Mouse (Mus musculus): ENCODE data around the gene Pagr1b. TPM values are rescaled to one million over a fixed set of nuclear protein-coding genes. Genes with fewer than 3 reads are reported as not detected.

Pagr1b gene
- under 1 TPM in 1 of 2 experiments, not detected in 1; 0.55 TPM for polyA plus RNA-seq (2012; fragmentation: generic; extraction: Trizol)

DNA sequence TGATC lies at the start of gene Pagr1b:
Pagr1b (minus strand) TSS at position 4 of the 5 bp plus-strand sequence.

DNA sequence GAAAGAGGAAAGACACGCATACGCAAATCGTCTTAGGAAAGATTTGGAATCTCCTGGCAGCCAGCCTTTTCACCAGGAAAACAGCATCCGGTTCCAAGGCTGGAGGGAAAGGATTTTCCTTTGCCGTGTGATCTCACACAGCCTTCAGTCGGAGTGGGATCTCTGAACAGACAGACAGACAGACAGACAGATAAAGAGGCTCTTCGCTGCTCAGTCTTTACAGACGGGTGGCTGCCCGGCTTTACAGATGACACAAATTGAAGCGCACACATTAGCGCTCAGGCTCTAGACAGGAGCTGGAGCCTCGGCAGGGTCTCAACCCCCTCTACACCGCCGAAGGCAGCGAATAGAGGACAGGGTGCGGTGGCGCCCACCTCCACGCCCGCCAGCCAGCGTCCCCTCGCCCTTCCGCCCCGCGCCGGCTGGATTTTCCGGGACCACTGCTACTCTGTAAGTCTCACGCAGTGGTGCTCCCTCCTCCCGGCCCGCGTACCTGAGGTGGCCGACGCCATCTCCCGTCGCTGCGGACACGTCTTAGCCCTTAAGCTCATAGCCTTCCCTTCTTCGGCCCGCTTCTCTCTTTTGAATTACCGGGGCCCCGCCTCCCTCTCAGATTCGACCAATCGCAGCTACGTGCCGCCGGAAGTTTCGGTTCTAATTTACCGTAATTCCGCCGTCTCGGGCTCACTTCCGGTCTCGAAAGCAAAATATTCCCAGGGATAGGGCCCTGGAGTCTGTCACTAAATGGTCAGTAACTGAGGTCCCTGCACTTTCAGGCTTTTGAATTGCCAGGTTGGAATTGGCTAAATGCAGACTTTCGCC lies 25.8 kb upstream of the Pagr1b start, which contains the start of gene Kif22:
Kif22 (minus strand) TSS at position 621 of the 822 bp plus-strand sequence.

DNA sequence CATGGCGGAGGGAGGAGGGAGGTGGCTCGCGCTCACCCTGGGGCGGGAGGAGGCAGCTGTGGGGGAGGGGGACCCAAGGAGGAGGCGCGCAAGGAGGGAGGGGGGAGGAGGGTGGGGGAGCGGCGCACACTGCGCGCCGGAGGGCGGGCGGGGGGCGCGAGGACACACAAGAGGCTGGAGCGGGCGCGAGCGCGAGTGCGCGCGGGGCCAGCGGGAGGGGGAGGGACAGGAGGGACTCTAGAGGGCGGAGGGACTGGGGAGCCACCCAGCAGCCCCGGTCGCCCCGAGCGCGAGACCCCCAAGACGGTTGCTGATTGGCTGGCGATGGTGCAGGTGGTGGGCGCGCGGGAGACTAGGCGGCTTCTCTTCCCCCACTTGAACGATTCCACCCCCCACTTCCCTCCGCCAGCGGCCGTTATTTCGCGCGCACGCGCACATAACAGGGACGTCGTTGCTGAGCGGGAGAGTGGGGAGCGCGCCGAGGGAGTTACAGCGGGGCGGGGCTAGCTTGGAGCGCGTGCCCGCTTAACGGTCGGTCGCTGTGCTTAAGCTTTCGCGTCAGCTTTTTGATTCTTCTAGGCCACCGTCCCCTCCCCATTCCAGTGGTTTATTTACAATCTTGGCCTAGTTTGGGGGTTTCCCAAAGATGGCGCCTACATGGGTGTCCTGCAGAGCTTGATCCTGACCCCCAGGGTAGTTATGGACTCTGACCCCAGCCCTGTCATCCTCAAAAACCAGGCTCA lies 10.9 kb upstream of the Pagr1b start, which contains the start of gene Maz:
Maz (minus strand) TSS at position 54 of the 743 bp plus-strand sequence.

DNA sequence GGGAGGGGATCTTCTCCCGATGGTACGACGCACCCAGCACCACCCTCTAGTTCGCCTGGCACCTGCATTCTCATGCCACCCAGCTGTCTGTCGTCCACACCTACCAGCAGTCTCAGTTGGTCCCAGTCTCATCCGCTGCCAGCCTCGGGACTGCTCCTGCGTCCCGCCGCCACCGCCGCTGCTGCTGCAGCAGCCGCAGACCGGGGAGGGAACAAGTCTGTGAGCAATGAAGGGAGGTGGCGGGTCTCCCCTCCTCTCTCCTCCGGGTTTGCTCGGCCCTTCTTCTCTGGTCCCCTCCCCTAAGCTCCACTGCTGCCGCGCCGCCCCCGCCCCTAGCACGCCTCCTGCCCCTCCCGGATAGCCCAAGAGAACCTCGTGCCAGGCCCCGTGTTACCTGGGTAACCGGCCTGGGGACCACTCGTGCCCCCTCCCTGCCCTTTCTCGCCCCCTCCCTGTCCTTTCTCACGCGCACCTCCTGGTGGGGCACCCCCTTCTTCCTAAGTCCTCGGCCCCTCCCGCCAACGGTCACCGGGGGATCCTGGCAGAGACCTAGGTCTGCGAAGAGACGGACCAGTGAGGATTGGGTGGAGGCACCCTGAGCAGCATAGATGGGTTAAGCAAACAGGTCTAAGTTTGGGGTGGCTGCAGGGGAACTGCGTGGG lies 4.7 kb upstream of the Pagr1b start, which contains the start of the genes Gm42742 and Prrt2:
Gm42742 (minus strand) TSS at position 197 of the 662 bp plus-strand sequence.
Prrt2 (minus strand) TSS at position 311 of the 662 bp plus-strand sequence.

DNA sequence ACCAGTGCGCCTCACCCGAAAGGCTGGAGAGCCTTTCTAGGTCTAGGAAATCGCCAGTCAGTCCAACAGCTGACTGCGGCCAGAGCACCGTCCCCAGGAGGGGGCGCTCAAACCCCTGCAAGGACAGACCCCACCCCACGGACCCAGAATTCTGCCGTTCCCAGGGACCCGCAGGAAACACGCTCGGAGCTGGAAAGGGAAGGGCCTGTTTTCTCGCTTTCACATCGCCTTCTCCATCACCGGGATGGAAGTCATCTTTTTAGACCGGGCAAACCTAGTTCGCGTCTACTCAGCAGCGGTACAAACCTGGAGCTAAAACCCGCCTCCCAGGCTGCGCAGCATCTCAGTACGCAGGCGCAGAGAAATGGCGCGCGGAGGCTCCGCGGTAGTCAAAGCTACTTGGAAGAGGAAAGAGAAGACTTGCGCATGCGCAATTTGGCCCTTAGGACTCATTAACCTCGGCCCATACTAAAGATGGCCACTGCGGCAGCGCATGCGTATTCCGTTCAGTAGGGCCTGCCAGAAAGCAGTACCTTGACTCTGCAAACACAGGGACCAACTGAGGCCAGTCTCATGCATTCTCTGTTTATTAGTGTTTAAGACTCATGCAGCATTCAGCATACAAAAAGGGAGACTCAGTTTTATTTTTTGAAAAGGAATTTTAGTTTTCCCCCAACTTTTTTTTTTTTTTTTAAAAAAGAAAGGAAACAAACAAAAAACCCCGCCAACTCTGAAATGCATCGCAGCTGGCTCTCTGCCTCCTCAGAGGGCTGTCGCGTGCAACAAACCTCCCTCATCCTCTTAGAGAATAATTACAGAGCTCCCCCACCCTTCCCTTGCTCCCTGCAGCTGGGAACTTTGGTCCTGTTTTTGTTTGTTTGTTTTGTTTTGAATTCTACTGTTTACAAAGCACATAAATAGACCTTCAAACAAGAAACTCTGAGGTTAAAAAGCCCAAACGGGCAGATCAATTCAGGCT lies 976 bp upstream of the Pagr1b start, which contains the start of gene Pagr1a:
Pagr1a (minus strand) TSS at position 382 of the 979 bp plus-strand sequence.

DNA sequence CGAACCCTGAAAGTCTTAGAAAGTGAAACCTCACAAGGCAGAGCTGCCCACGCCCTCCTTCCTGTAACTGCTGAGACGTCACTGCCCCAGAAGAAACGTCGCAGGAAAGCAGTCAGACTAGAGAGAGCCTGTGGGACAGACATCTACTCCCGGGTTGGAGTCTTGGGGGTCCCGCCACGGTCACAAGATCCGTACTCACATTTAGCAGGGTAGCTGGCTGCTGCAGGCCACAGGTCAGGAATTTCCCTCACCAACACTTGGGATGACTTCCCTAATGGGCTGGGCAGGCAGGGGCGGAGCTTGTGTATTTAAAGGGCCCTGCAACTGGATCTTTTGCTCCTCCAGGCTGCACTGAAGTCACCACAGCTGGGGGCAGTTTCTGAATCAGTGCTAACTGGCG lies 2.0 kb downstream of the Pagr1b start, which contains the start of gene Mvp:
Mvp (minus strand) TSS at position 302 of the 400 bp plus-strand sequence.

DNA sequence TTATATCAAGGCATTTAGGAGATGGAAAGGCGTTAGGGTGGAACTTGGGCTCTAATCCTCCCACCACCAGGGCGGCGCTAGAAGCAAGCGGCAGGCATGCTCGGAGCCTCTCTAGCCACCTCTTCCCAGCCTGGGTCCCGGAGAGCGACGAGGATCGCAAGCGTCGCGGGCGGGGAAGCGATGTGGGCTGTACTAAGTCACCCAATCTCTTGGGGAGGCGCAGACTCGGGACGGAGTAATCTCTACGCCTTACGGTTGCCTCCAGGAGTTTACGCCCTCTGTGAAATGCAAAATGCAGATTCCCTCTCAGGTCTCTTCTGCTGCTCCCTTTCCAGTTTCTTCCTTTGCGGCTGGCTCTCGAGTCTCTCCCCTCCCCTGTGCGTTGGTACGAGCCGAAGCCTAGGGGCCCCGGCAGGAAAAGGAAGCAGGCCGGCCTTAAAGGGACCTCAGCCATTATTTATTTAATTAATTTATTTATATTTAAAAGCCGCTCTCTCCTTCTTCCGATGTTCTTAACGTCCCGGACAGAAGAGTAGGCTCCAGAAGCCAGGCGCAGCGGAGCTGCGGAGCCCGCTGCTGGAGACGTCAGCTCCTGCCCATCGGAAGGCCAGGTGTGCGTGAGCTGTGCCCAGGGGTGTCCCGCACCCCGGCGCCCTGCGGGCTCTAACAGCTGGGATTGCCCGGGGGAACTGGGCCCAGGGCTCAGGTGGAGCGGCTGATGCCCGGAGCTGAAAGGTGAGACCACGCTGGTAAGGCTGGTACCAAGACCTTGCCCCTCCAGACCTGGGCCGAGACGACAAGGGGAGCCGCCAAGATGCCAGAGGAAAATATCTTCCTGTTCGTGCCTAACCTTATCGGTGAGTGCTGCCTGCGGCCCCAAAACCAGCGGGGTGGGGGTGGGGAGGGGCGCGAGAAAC lies 40.1 kb downstream of the Pagr1b start, which contains the start of gene Cdiptos:
Cdiptos (minus strand) TSS at position 149 of the 917 bp plus-strand sequence.

DNA sequence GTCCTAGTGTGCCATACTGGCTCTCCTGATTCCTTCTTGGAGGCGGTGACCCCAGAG lies 40.6 kb downstream of the Pagr1b start, which contains the start of gene Cdipt:
Cdipt (plus strand) TSS at position 22 of the 57 bp plus-strand sequence.

Other genes with a start within 250 kb of the Pagr1b start
- 100 to 1,000 TPM in 1 of 2 experiments, 10 to 100 TPM in 1; 18.7 to 138 TPM for gene Ypel3, start 239.5 kb downstream of the Pagr1b start, polyA plus RNA-seq (2012; fragmentation: generic; extraction: Trizol)
- under 1 TPM; 0.01 to 0.58 TPM for gene Tbx6, start 235.0 kb downstream of the Pagr1b start, polyA plus RNA-seq (2012; fragmentation: generic; extraction: Trizol)
- gene Ppp4c, start 224.0 kb downstream of the Pagr1b start, polyA plus RNA-seq (2012; fragmentation: generic; extraction: Trizol): 100 to 1,000 TPM; 126 TPM
- gene Fam57b, start 218.8 kb downstream of the Pagr1b start, polyA plus RNA-seq (2012; fragmentation: generic; extraction: Trizol): under 1 TPM; 0.08 TPM
- gene 4930451I11Rik, start 184.8 kb downstream of the Pagr1b start, polyA plus RNA-seq (2012; fragmentation: generic; extraction: Trizol): not detected
- gene Doc2a, start 169.1 kb downstream of the Pagr1b start, polyA plus RNA-seq (2012; fragmentation: generic; extraction: Trizol): not detected
- gene Hirip3, start 154.5 kb downstream of the Pagr1b start, polyA plus RNA-seq (2012; fragmentation: generic; extraction: Trizol): 10 to 100 TPM; 10.8 to 24.2 TPM
- gene Ino80e, start 154.1 kb downstream of the Pagr1b start, polyA plus RNA-seq (2012; fragmentation: generic; extraction: Trizol): 10 to 100 TPM; 65.9 to 98.4 TPM
- gene Taok2, start 131.8 kb downstream of the Pagr1b start, polyA plus RNA-seq (2012; fragmentation: generic; extraction: Trizol): 10 to 100 TPM; 10.1 to 53.2 TPM
- gene Tmem219, start 93.6 kb downstream of the Pagr1b start, polyA plus RNA-seq (2012; fragmentation: generic; extraction: Trizol): 10 to 100 TPM; 27.0 to 35.9 TPM
- gene Kctd13, start 87.6 kb downstream of the Pagr1b start, polyA plus RNA-seq (2012; fragmentation: generic; extraction: Trizol): 10 to 100 TPM in 1 of 2 experiments, 1 to 10 TPM in 1; 5.7 to 11.3 TPM
- gene Asphd1, start 66.9 kb downstream of the Pagr1b start, polyA plus RNA-seq (2012; fragmentation: generic; extraction: Trizol): under 1 TPM; 0.02 to 0.05 TPM
- under 1 TPM; 0.04 to 0.25 TPM for gene Sez6l2, start 65.9 kb downstream of the Pagr1b start, polyA plus RNA-seq (2012; fragmentation: generic; extraction: Trizol)
- gene Cdipt, start 40.6 kb downstream of the Pagr1b start, polyA plus RNA-seq (2012; fragmentation: generic; extraction: Trizol): 10 to 100 TPM; 88.2 to 97.1 TPM
- gene Cdiptos, start 40.4 kb downstream of the Pagr1b start, polyA plus RNA-seq (2012; fragmentation: generic; extraction: Trizol): under 1 TPM; 0.47 to 0.64 TPM
- gene Mvp, start 1.9 kb downstream of the Pagr1b start, polyA plus RNA-seq (2012; fragmentation: generic; extraction: Trizol): 10 to 100 TPM; 49.1 to 81.7 TPM
- 10 to 100 TPM; 14.8 to 18.0 TPM for gene Pagr1a, start 868 bp upstream of the Pagr1b start, polyA plus RNA-seq (2012; fragmentation: generic; extraction: Trizol)
- 10 to 100 TPM; 28.7 to 44.7 TPM for gene Gm42742, start 4.6 kb upstream of the Pagr1b start, polyA plus RNA-seq (2012; fragmentation: generic; extraction: Trizol)
- gene Prrt2, start 4.7 kb upstream of the Pagr1b start, polyA plus RNA-seq (2012; fragmentation: generic; extraction: Trizol): under 1 TPM in 1 of 2 experiments, not detected in 1; 0.44 TPM
- gene Maz, start 10.6 kb upstream of the Pagr1b start, polyA plus RNA-seq (2012; fragmentation: generic; extraction: Trizol): 100 to 1,000 TPM; 130 to 150 TPM
- 10 to 100 TPM; 51.4 to 57.4 TPM for gene Kif22, start 26.0 kb upstream of the Pagr1b start, polyA plus RNA-seq (2012; fragmentation: generic; extraction: Trizol)
- not detected for gene Zg16, start 70.8 kb upstream of the Pagr1b start, polyA plus RNA-seq (2012; fragmentation: generic; extraction: Trizol)
- under 1 TPM; 0.08 to 0.25 TPM for gene AI467606, start 74.9 kb upstream of the Pagr1b start, polyA plus RNA-seq (2012; fragmentation: generic; extraction: Trizol)
- gene Qprt, start 105.7 kb upstream of the Pagr1b start, polyA plus RNA-seq (2012; fragmentation: generic; extraction: Trizol): under 1 TPM in 1 of 2 experiments, not detected in 1; 0.11 TPM
- gene Spn, start 121.3 kb upstream of the Pagr1b start, polyA plus RNA-seq (2012; fragmentation: generic; extraction: Trizol): 1 to 10 TPM; 2.9 to 7.1 TPM
- 10 to 100 TPM; 39.6 to 40.3 TPM for gene Cd2bp2, start 179.6 kb upstream of the Pagr1b start, polyA plus RNA-seq (2012; fragmentation: generic; extraction: Trizol)
- gene Tbc1d10b, start 192.0 kb upstream of the Pagr1b start, polyA plus RNA-seq (2012; fragmentation: generic; extraction: Trizol): 10 to 100 TPM; 29.3 to 41.2 TPM
- gene Mylpf, start 192.4 kb upstream of the Pagr1b start, polyA plus RNA-seq (2012; fragmentation: generic; extraction: Trizol): 1 to 10 TPM in 1 of 2 experiments, under 1 TPM in 1; 0.81 to 2.0 TPM
- 10 to 100 TPM; 10.4 to 16.5 TPM for gene Zfp553, start 216.6 kb upstream of the Pagr1b start, polyA plus RNA-seq (2012; fragmentation: generic; extraction: Trizol)
- 1 to 10 TPM; 2.3 to 7.7 TPM for gene Sept1, start 216.6 kb upstream of the Pagr1b start, polyA plus RNA-seq (2012; fragmentation: generic; extraction: Trizol)
- 10 to 100 TPM; 53.6 to 86.7 TPM for gene Zfp771, start 227.8 kb upstream of the Pagr1b start, polyA plus RNA-seq (2012; fragmentation: generic; extraction: Trizol)
- 100 to 1,000 TPM in 1 of 2 experiments, 10 to 100 TPM in 1; 89.3 to 405 TPM for gene Dctpp1, start 244.2 kb upstream of the Pagr1b start, polyA plus RNA-seq (2012; fragmentation: generic; extraction: Trizol)

All from C3H10T1/2 (cell line).